Mouse (Mus musculus) testis, adult 2 months (tissue): Measurements from ENCODE around the gene Casp9.
A peak's percentile ranks its signal among the peaks of the same experiment; 100 is the strongest.

Source experiments
- CTCF ChIP-seq: fragments of 200-500 bp; IDR thresholded peaks from 2 replicates; pipeline ENCODE4 v1.5.1; 2012; ENCODE audit warnings: low read depth, mild to moderate bottlenecking, inconsistent platforms, low read length, moderate library complexity; ENCODE audit not compliant: control insufficient read depth, insufficient read depth, insufficient replicate concordance
- POLR2A ChIP-seq: fragments of 200-500 bp; IDR thresholded peaks from 2 replicates; pipeline ENCODE4 v1.6.1; 2012; ENCODE audit warnings: low read depth, mild to moderate bottlenecking, inconsistent platforms, low read length, moderate library complexity; ENCODE audit not compliant: control insufficient read depth

GRCm38 (mm10) chr4:141818861-141819260, 25.4 kb downstream of the Casp9 start:
- TF ChIP-seq CTCF (0 out of 2 replicates have a peak, but pooled peaks have one; percentile 5), POLR2A (0 out of 2 replicates have a peak, but pooled peaks have one; percentile 6)
